28 mouse cellular contexts compared by ENCODE assay signal in genomic region chr1:89486891-89487290, GRCm38 (mm10). TPM values are rescaled to one million over a fixed set of nuclear protein-coding genes. Genes with fewer than 3 reads are reported as not detected.
DNase-seq lines count a peak whose midpoint lies in the region; ATAC-seq and TF ChIP-seq lines count a peak whose summit lies in the region.
"Had no signal": no experiment of that assay in that cellular context is flagged by ENCODE, and none has a peak within 500 bp of the region (broad histone marks: within the 10 kb centered on the region; RNA-seq: fewer than 3 reads in every experiment).

No protein-coding gene starts in this region.

- no peak for TF ChIP-seq CTCF in E14TG2a.4 (conservative IDR thresholded peaks at IDR 0.05; ENCODE audit: low read length)

- no peak overlapping the region for H3K4me2 ChIP-seq in hindbrain, embryonic 16.5 days (ENCODE audit: low read length)
- H3K4me2 ChIP-seq in hindbrain, embryonic 12.5 days (replicated peaks) = no peak overlapping the region
- peak overlapping the region; percentile 27; the same call in 1 of the 2 replicates for H3K4me2 ChIP-seq in limb, embryonic 13.5 days (replicated peaks)
- H3K4me2 ChIP-seq: embryonic facial prominence, embryonic 13.5 days; embryonic facial prominence, embryonic 15.5 days; forebrain, embryonic 13.5 days; forebrain, embryonic 15.5 days had no signal

- H3K9ac ChIP-seq in hindbrain, embryonic 16.5 days (ENCODE audit: low read depth, low read length) = no peak overlapping the region
- no peak overlapping the region for H3K9ac ChIP-seq in hindbrain, embryonic 12.5 days
- H3K9ac ChIP-seq in limb, embryonic 13.5 days = no peak overlapping the region
- H3K9ac ChIP-seq: embryonic facial prominence, embryonic 13.5 days; embryonic facial prominence, embryonic 15.5 days; forebrain, embryonic 13.5 days; forebrain, embryonic 15.5 days; forebrain, postnatal 0 days had no signal

- H3K27me3 ChIP-seq in hindbrain, embryonic 16.5 days (replicated peaks; ENCODE audit: control insufficient read depth, insufficient read depth, low read length) = no peaks in the 10 kb centered on the region
- H3K27me3 ChIP-seq in hindbrain, embryonic 12.5 days = no peaks in the 10 kb centered on the region
- H3K27me3 ChIP-seq in E14TG2a.4 (ENCODE audit: insufficient read depth, low read length) = no peaks in the 10 kb centered on the region
- H3K27me3 ChIP-seq in limb, embryonic 13.5 days = no peaks in the 10 kb centered on the region
- H3K27me3 ChIP-seq: CH12.LX; embryonic facial prominence, embryonic 13.5 days; embryonic facial prominence, embryonic 15.5 days; forebrain, embryonic 13.5 days; forebrain, embryonic 15.5 days; Patski had no signal

- H3K4me3 ChIP-seq in hindbrain, embryonic 16.5 days (ENCODE audit: low read length) = no peak overlapping the region
- H3K4me3 ChIP-seq in hindbrain, embryonic 12.5 days = no peak overlapping the region
- 0 out of 2 replicates have a peak overlapping the region, but pooled peaks have one; percentile 8 for H3K4me3 ChIP-seq in E14TG2a.4 (replicated peaks; ENCODE audit: low read length)
- no peak overlapping the region for H3K4me3 ChIP-seq in limb, embryonic 13.5 days
- H3K4me3 ChIP-seq: embryonic facial prominence, embryonic 13.5 days; embryonic facial prominence, embryonic 15.5 days; forebrain, embryonic 13.5 days; forebrain, embryonic 15.5 days had no signal

- no peaks in the 10 kb centered on the region for H3K9me3 ChIP-seq in hindbrain, embryonic 16.5 days (ENCODE audit: control insufficient read depth, low read length)
- H3K9me3 ChIP-seq in hindbrain, embryonic 12.5 days (replicated peaks) = no peaks in the 10 kb centered on the region
- H3K9me3 ChIP-seq in E14TG2a.4 (ENCODE audit: low read length) = no peaks in the 10 kb centered on the region
- H3K9me3 ChIP-seq in limb, embryonic 13.5 days = no peaks in the 10 kb centered on the region
- H3K9me3 ChIP-seq: embryonic facial prominence, embryonic 13.5 days; embryonic facial prominence, embryonic 15.5 days; forebrain, embryonic 13.5 days; forebrain, embryonic 15.5 days had no signal

- H3K4me1 ChIP-seq in hindbrain, embryonic 16.5 days (ENCODE audit: control insufficient read depth, insufficient read depth, low read depth, low read length) = peaks cover 8% of the 10 kb centered on the region
- peaks cover 30% of the 10 kb centered on the region for H3K4me1 ChIP-seq in hindbrain, embryonic 12.5 days
- peaks cover 93% of the 10 kb centered on the region for H3K4me1 ChIP-seq in E14TG2a.4 (replicated peaks; ENCODE audit: low read depth, low read length)
- peaks cover 76% of the 10 kb centered on the region for H3K4me1 ChIP-seq in limb, embryonic 13.5 days

- 0 out of 2 replicates have a peak, but pooled peaks have one; percentile 19 for ATAC-seq in hindbrain, embryonic 16.5 days
- no peak for ATAC-seq in hindbrain, embryonic 12.5 days (ENCODE audit: low FRiP score)
- no peak for ATAC-seq in limb, embryonic 13.5 days (ENCODE audit: low FRiP score, low read depth)
- ATAC-seq: activated CD4-positive, CD25-positive, alpha-beta regulatory T cell, adult 4 months; CD4-positive, CD25-positive, alpha-beta regulatory T cell, adult 4 months; forebrain, embryonic 13.5 days; forebrain, embryonic 15.5 days; forebrain, postnatal 0 days; Patski had no signal

- H3K27ac ChIP-seq in hindbrain, embryonic 16.5 days (ENCODE audit: low read depth, low read length) = no peak overlapping the region
- H3K27ac ChIP-seq in hindbrain, embryonic 12.5 days = no peak overlapping the region
- peak overlapping the region; percentile 44; the same call in 1 of the 2 replicates for H3K27ac ChIP-seq in limb, embryonic 13.5 days
- H3K27ac ChIP-seq: embryonic facial prominence, embryonic 13.5 days; embryonic facial prominence, embryonic 15.5 days; forebrain, embryonic 13.5 days; forebrain, embryonic 15.5 days had no signal

- peak; percentile 49 for DNase-seq in R1 (ENCODE audit: low read depth, low spot score)
- DNase-seq in thymus, postnatal 25 days = no peak
- DNase-seq in adrenal gland, postnatal 36 days = no peak
- DNase-seq in spleen, postnatal 10 days (ENCODE audit: low spot score in 2 of 2) = no peak
- DNase-seq: adrenal gland, adult 8-10 months; adrenal gland, postnatal 14 days; B cell, adult 2 months; cerebellum, adult 11 months; cerebellum, adult 18-20 months; cerebellum, adult 8-10 months; cerebellum, adult 9-11 months; cerebellum, postnatal 14 days; cerebellum, postnatal 36 days; embryo, embryonic 11 days; forebrain, postnatal 0 days had no signal

- WGBS in hindbrain, embryonic 16.5 days = 91% methylated on average over 6 of the region's 6 CpGs
- WGBS in hindbrain, embryonic 12.5 days = 92% methylated on average over 6 of the region's 6 CpGs
- 82% methylated on average over 6 of the region's 6 CpGs for WGBS in limb, embryonic 13.5 days

- no peaks in the 10 kb centered on the region for H3K36me3 ChIP-seq in hindbrain, embryonic 16.5 days (ENCODE audit: control insufficient read depth, insufficient read depth, low read length)
- no peaks in the 10 kb centered on the region for H3K36me3 ChIP-seq in hindbrain, embryonic 12.5 days
- H3K36me3 ChIP-seq in E14TG2a.4 (ENCODE audit: insufficient read depth, low read length) = no peaks in the 10 kb centered on the region
- no peaks in the 10 kb centered on the region for H3K36me3 ChIP-seq in limb, embryonic 13.5 days
- H3K36me3 ChIP-seq: embryonic facial prominence, embryonic 13.5 days; embryonic facial prominence, embryonic 15.5 days; forebrain, embryonic 15.5 days; G1E had no signal

RNA-seq across cellular contexts. Expression of gene Agap1, which starts 32.3 kb away (rescaled TPM):
- polyA plus RNA-seq in hindbrain, embryonic 16.5 days (2015; fragmentation: Nextera tagmentation; extraction: Ambion mirVana) = 31.9 and 33.7 TPM in 2 replicates
- 74.8 and 81.3 TPM in 2 replicates for polyA plus RNA-seq in hindbrain, embryonic 12.5 days (2016; fragmentation: Nextera tagmentation; extraction: Ambion mirVana)
- 13.3 and 13.8 TPM in 2 replicates for polyA plus RNA-seq in limb, embryonic 13.5 days (2015; fragmentation: Nextera tagmentation; extraction: Ambion mirVana)
- 10 to 100 TPM; 49.2 to 71.7 TPM for total RNA-seq in adrenal gland, postnatal 36 days (2021)
- total RNA-seq: CH12.LX had no signal
